Mouse (Mus musculus): ENCODE measurements around the gene Scnn1a. TPM values are rescaled to one million over a fixed set of nuclear protein-coding genes. Genes with fewer than 3 reads are reported as not detected.

The Scnn1a gene
- polyA plus RNA-seq, 1 experiment from 2014 or later: 18.5 TPM

DNA sequence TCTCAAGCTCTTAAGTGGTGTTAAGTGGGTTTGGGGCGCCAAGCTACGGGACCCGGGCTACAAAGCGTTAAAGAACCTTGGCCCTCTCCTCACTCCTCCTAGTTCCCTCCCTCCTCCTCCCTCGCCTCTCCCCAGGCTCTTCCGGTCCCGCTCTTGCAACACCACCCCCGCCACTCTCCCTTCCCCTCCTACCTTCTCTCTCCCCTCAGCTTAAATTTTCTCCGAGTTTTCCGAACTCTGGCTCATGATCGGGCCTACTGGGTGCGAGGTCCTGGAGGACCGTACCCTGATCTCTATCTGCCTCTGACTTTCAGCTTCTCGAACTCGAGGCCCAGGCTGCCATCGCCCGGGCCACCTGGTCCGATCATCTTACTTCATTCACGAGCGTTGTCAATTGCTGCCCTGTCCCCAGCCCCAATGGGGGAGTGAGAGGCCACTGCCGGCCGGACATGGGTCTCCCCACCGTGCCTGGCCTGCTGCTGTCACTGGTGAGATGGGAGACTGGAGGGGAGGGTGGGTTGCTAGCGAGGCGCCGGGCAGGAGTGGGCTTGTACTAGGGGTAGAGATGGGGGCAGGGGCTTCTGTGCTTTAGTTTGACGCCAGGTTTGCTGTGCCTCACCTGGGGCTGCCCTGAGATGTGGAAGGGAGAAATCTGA is 29.2 kb downstream of the Scnn1a start:
- peak; percentile 33 for TF ChIP-seq EP300 (optimal IDR thresholded peaks at IDR 0.05)
- TF ChIP-seq CTCF (IDR thresholded peaks at IDR 0.05; ENCODE audit: low read depth): no peak
- DNase-seq (ENCODE audit: low spot score): peak; percentile 80
- 0% methylated on average over 27 of the region's 27 CpGs for WGBS

DNA sequence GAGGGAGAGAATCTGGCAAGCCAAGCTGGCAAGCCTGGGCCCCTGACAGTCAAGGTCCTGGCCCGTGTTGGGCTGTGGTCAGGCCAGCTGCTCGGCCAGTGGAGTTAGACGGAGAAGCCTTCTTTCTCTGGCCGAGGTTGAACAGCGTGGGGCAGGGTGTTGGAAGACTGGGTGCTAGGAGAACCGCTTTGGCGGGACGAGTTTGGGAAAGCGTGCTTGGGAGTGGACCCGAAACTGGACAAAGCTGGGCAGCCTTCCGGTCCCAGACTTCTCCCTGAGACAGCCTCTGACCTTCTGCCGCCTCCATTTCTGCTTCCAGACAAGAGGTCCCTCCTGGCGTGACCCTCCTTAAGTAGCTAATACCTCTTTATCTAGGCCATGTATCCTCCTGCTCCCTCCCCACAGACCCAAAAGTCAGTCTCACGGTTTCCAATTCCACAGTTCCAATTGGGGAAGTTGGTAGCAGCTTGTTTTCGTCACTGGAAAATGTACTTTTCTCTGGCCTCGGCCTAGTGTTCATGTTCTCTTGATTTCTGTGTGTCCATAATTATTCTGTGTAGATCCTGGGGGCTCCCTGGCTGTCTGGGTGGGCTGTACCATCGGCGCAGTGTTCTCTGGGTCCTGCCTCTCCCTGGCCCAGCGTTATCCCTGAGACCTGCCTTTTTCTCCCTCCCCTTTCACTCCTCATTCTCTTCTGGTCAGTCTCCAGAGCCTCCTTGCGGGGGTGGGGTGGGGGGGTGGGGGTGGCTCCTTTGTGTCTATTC is 30.0 kb downstream of the Scnn1a start:
- Histone ChIP-seq H3K4me2 (replicated peaks; ENCODE audit: low read depth) (peak overlapping the region; percentile 93), H3K27me3 (ENCODE audit: control insufficient read depth, insufficient read depth, low read length) (no peaks in the 10 kb centered on the region), H3K4me1 (replicated peaks; ENCODE audit: control insufficient read depth, insufficient read depth) (peaks cover 28% of the 10 kb centered on the region), H3K9me3 (ENCODE audit: control insufficient read depth, low read length) (no peaks in the 10 kb centered on the region), H3K4me3 (ENCODE audit: low read depth, low read length) (peak overlapping the region; percentile 83), H3K9ac (ENCODE audit: low read length) (peak overlapping the region; percentile 94), H3K36me3 (ENCODE audit: control insufficient read depth, insufficient read depth, low read length) (0 out of 2 replicates have a peak, but pooled peaks cover 4% of the 10 kb centered on the region), H3K27ac (replicated peaks) (peak overlapping the region; percentile 96)
- WGBS: 2% methylated on average over 20 of the region's 20 CpGs
- no peak for TF ChIP-seq CTCF (IDR thresholded peaks at IDR 0.05; ENCODE audit: low read depth)
- TF ChIP-seq EP300 (optimal IDR thresholded peaks at IDR 0.05): no peak
- ATAC-seq (ENCODE audit: low FRiP score, low TSS enrichment) (peak; percentile 6; the same call in 1 of the 2 replicates), DNase-seq (ENCODE audit: low spot score) (peak; percentile 44)

More for the DNA sequence above, 29.2 kb downstream of the Scnn1a start:
- H3K4me2 ChIP-seq (replicated peaks; ENCODE audit: low read depth): peak overlapping the region; percentile 93
- H3K4me1 ChIP-seq (replicated peaks; ENCODE audit: control insufficient read depth, insufficient read depth): peaks cover 23% of the 10 kb centered on the region
- H3K4me3 ChIP-seq (ENCODE audit: low read depth, low read length): peak overlapping the region; percentile 83
- no peaks in the 10 kb centered on the region for H3K9me3 ChIP-seq (ENCODE audit: control insufficient read depth, low read length)
- H3K27ac ChIP-seq (replicated peaks): peak overlapping the region; percentile 96
- 0 out of 2 replicates have a peak, but pooled peaks cover 4% of the 10 kb centered on the region for H3K36me3 ChIP-seq (ENCODE audit: control insufficient read depth, insufficient read depth, low read length)
- ATAC-seq (ENCODE audit: low FRiP score, low TSS enrichment): peak; percentile 84
- H3K27me3 ChIP-seq (ENCODE audit: control insufficient read depth, insufficient read depth, low read length): no peaks in the 10 kb centered on the region
- peak overlapping the region; percentile 94 for H3K9ac ChIP-seq (ENCODE audit: low read length)

DNA sequence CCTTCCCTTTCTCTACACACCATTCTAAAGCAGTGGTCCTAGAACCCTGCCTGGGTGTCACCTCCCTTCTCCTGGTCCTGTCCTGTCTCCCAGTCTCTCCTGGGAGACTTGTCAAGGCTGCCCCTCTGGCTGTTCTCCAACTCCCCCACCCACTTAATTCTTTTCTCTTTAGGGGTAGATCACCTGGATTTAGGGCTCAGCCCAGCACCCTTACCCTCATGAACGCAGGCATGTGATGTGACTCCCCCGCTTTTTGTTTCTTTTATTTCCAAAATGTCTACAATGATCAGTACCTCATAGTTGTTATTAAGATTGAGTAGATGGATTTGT is 30.5 kb downstream of the Scnn1a start:
- Histone ChIP-seq H3K27ac (replicated peaks) (peak overlapping the region; percentile 96), H3K4me2 (replicated peaks; ENCODE audit: low read depth) (peak overlapping the region; percentile 93), H3K36me3 (ENCODE audit: control insufficient read depth, insufficient read depth, low read length) (0 out of 2 replicates have a peak, but pooled peaks cover 4% of the 10 kb centered on the region), H3K4me1 (replicated peaks; ENCODE audit: control insufficient read depth, insufficient read depth) (peaks cover 32% of the 10 kb centered on the region), H3K4me3 (ENCODE audit: low read depth, low read length) (peak overlapping the region; percentile 83), H3K27me3 (ENCODE audit: control insufficient read depth, insufficient read depth, low read length) (no peaks in the 10 kb centered on the region), H3K9me3 (ENCODE audit: control insufficient read depth, low read length) (no peaks in the 10 kb centered on the region), H3K9ac (ENCODE audit: low read length) (peak overlapping the region; percentile 94)
- TF ChIP-seq EP300 (optimal IDR thresholded peaks at IDR 0.05) (no peak), CTCF (IDR thresholded peaks at IDR 0.05; ENCODE audit: low read depth) (no peak)
- 55% methylated on average over 2 of the region's 2 CpGs for WGBS
- DNase-seq (ENCODE audit: low spot score): no peak
- no peak for ATAC-seq (ENCODE audit: low FRiP score, low TSS enrichment)

DNA sequence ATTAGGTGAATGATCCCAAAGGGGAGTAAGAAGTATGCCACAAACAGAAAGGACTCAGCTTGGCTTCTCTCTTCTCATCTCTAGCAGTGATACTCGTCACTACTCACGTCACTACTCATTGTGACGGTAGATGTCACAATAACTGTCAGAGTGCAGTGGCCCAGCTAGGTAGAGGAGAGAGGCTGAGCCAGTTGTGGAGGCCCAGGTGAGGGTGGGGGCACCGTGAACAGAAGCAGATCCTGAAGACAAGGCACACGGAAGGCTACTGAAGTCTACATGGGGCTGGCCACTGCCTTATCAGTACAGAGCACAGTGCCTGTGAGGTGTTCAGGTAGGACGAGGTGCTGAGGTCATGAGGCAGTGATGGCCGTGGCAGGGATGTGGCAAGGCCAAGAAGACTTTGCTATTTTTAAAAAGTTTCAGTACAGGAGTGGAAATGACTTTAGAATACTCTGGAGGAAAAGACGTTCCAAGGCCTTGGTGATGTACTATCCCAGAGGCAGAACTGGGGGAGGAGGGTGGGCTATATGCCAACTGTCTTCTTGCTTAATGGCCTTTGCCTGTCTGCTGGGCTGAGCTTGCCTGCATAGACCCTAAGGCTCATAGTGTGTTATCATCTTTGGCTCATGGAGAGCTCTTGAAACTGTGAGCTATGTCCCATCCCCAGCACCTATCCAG is 31.0 kb downstream of the Scnn1a start:
- H3K36me3 ChIP-seq (ENCODE audit: control insufficient read depth, insufficient read depth, low read length): 0 out of 2 replicates have a peak, but pooled peaks cover 4% of the 10 kb centered on the region
- H3K4me3 ChIP-seq (ENCODE audit: low read depth, low read length): peak overlapping the region; percentile 83; the same call in 1 of the 2 replicates
- TF ChIP-seq EP300 (optimal IDR thresholded peaks at IDR 0.05) (no peak), CTCF (IDR thresholded peaks at IDR 0.05; ENCODE audit: low read depth) (no peak)
- WGBS: 40% methylated on average over 8 of the region's 8 CpGs
- H3K9me3 ChIP-seq (ENCODE audit: control insufficient read depth, low read length): no peaks in the 10 kb centered on the region
- DNase-seq (ENCODE audit: low spot score): no peak
- peak overlapping the region; percentile 93 for H3K4me2 ChIP-seq (replicated peaks; ENCODE audit: low read depth)
- H3K9ac ChIP-seq (ENCODE audit: low read length): peak overlapping the region; percentile 94
- ATAC-seq (ENCODE audit: low FRiP score, low TSS enrichment): peak; percentile 16; the same call in 1 of the 2 replicates
- no peaks in the 10 kb centered on the region for H3K27me3 ChIP-seq (ENCODE audit: control insufficient read depth, insufficient read depth, low read length)
- H3K4me1 ChIP-seq (replicated peaks; ENCODE audit: control insufficient read depth, insufficient read depth): peaks cover 32% of the 10 kb centered on the region
- H3K27ac ChIP-seq (replicated peaks): peak overlapping the region; percentile 30; the same call in 1 of the 2 replicates

DNA sequence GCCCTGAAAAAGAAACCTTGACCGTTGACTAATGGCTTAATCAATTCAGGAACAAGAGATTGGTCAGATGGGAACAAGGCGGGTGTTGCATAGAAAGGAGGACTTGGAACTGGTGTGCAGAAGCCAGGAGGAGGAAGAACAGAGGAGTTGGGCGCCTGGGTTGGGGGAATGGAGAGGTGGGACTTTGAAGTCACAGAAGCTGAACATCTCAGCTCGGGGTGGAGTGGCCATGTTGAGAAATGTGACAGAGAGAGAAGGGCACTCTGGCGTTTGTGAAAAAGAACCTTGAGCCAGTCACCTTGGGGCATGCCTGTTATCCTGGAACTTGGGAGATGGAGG is 31.6 kb downstream of the Scnn1a start:
- H3K36me3 ChIP-seq (ENCODE audit: control insufficient read depth, insufficient read depth, low read length): peaks cover 4% of the 10 kb centered on the region; the same call in 1 of the 2 replicates
- H3K4me3 ChIP-seq (ENCODE audit: low read depth, low read length): no peak overlapping the region
- H3K4me1 ChIP-seq (replicated peaks; ENCODE audit: control insufficient read depth, insufficient read depth): peaks cover 32% of the 10 kb centered on the region
- DNase-seq (ENCODE audit: low spot score) (no peak), ATAC-seq (ENCODE audit: low FRiP score, low TSS enrichment) (no peak)
- H3K9ac ChIP-seq (ENCODE audit: low read length): peak overlapping the region; percentile 94
- TF ChIP-seq EP300 (optimal IDR thresholded peaks at IDR 0.05) (no peak), CTCF (IDR thresholded peaks at IDR 0.05; ENCODE audit: low read depth) (no peak)
- H3K27me3 ChIP-seq (ENCODE audit: control insufficient read depth, insufficient read depth, low read length): no peaks in the 10 kb centered on the region
- no peaks in the 10 kb centered on the region for H3K9me3 ChIP-seq (ENCODE audit: control insufficient read depth, low read length)
- 50% methylated on average over 5 of the region's 5 CpGs for WGBS
- peak overlapping the region; percentile 30 for H3K27ac ChIP-seq (replicated peaks)
- H3K4me2 ChIP-seq (replicated peaks; ENCODE audit: low read depth): peak overlapping the region; percentile 93
